Mouse (Mus musculus): Measurements from ENCODE around the gene Psmd1.

Psmd1 gene

GRCm38 (mm10) chr1:86160059-86160458, 95.9 kb downstream of the Psmd1 start:
- DNase-seq (ENCODE audit: low spot score): no peak

GRCm38 (mm10) chr1:86160479-86160878, 96.3 kb downstream of the Psmd1 start:
- no peak for DNase-seq (ENCODE audit: low spot score)

DNA sequence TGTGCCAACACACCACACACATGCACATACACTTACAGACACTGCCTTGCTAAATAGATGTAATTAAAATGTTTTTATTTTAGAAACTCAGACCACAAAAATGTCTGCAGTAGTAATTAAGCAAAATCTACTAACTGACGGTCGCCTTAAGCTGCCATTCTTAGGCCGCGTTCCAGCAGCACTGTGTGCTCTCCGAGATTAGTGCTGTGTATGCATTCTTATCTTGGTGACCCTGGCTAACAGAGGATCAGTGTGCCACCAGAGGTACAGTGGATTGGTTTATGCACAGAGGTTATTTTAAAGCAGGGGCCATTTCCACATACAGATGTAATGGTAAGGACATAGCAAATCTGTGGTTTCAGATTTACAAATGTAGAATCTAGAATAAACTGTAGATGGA, 96.9 kb downstream of the Psmd1 start:
- DNase-seq (ENCODE audit: low spot score): no peak

DNA sequence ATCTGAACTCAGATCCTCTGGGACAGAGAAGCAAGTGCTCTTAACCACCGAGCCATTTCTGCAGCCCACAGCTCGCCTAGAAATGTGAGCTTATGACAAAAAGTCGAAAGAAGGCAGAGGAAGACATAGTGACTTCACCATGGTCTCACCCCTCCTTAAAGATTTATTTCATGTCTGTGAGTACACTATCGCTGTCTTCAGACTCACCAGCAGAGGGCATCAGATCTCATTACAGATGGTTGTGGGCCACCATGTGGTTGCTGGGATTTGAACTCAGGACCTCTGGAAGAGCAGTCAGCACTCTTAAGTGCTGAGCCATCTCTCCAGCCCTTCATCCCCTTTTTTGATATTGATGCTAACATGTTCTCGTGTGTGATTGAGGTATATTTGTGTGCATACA, 110.4 kb downstream of the Psmd1 start:
- DNase-seq (ENCODE audit: low spot score): no peak

GRCm38 (mm10) chr1:86176066-86176465, 111.9 kb downstream of the Psmd1 start:
- DNase-seq (ENCODE audit: low spot score): no peak

DNA sequence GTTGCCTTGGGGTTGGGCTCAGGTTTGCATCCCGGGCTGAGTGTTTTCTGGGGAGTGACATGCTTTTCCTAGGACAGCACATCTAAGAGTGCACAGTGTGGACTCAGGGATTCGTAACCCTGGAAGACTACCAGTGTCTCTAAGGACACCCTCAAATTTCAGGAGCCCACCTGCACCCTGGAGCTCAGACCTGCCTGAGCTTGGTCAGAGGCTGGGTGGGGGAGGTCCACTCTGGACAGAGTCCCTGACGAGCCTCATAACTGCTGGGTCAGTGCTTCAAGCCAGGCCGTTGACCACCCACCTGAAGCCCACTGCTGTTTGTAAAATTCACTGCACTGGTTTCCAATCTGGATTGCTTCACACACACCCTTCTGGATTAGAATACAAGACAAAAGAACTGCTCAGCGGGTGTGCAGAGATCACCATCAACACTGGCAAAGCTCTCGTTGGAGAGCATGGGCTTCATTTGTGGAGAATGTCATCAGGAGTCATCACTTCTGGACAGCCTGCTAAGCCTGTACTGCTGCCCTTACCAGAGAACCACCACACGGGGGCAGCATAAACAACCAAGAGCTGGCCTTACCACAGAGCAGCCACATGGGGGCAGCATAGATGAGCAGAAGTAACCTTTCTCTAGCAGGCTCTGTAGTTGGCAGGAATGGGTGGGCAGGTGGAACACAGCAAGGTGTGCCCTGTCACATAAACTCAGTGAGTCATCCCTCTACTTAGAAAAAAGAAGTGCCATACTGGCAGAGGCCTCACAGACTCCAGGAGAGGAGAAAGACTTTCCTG, 114.5 kb downstream of the Psmd1 start:
- DNase-seq (ENCODE audit: low spot score): peak; percentile 78

DNA sequence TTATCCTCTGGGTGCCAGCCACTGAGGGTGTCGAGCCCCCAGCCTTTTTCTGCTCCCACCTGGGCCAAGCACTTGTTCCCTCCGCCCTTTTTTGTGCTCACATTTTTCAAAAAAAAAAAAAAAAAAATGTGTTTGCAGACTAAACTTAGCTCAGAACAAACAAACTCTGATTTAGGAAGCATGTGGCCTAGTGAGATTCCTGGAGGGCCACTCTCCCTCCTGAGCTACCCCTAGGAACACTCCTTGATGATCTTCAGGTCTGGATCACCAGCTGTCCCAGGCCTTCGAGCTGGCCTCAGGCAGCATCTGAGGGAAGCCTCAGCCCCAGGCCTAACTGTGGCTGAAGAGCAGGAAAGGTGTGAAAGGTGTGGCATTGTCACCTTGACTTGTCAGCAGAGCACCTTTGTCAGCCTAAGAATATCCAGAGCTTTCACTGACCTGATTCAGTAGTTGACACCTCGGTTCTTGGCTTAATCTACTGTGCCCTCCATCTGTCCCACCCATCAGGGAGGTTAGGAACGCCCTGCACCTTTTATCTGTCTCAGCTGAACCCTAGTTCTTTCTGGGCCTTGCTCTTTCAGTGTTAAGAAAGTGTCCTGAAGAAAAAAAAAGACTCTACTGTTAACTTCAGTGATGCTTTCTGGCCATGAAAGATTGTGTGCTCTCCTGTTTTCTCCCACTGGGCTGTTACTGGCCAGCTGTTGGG, 118.0 kb downstream of the Psmd1 start:
- DNase-seq (ENCODE audit: low spot score): no peak

- DNase-seq (ENCODE audit: low spot score): no peak
Observed at GRCm38 (mm10) chr1:86183577-86184263, 119.5 kb downstream of the Psmd1 start.

DNA sequence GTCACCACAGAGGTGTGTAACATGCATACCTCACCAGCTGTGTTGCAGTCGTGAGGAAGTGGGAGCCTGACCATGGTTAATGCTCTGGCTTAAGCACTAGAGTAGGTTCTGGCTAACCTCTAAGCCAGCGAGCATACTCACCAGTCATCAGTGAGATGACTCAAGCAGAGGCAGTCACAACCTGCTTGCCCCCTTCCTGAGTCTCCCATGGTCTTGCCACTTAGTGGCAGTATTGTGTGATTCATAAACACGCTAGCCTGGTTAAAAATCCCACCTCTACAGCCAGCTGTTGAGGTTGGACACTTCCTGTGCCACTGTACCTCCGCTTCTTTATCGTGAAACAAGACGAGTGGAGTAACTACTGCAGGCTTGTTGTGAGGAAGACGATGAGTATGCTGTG, 122.6 kb downstream of the Psmd1 start:
- no peak for DNase-seq (ENCODE audit: low spot score)

DNA sequence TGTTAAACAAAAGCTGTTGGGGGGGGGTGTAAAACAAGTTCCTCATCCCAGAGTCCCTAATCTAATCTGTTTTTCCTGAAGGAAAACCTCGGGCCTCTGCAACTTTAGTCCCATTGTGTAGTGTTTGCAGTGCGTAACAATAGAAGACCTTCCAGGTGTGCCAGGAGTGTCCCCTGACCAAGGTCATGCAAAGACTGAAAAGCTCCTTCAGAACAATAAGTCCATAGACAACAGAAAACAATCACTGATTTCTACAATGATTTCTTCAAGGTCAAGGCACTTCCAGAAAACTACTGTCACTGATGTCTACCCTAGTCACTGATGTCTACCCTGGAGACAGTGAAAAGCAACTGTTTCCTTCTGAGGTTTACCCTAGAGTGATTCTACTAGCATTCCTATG, 123.7 kb downstream of the Psmd1 start:
- DNase-seq (ENCODE audit: low spot score): no peak

- DNase-seq (ENCODE audit: low spot score): no peak
Observed at GRCm38 (mm10) chr1:86188271-86188670, 124.1 kb downstream of the Psmd1 start.
